Mouse (Mus musculus) CH12.LX (cell line): ENCODE results near the gene Gm49388. TPM values are rescaled to one million over a fixed set of nuclear protein-coding genes. Genes with fewer than 3 reads are reported as not detected.

Source experiments
- DNase-seq: peaks from one replicate; pipeline ENCODE4 v3.0.0-alpha.2; 2013; ENCODE audit errors: extremely low read depth
- H3K27ac ChIP-seq: 2 replicates; pipeline ENCODE4 v1.5.1; 2012; ENCODE audit warnings: low read depth, mild to moderate bottlenecking, control low read depth, moderate library complexity; ENCODE audit not compliant: insufficient read depth
- H3K27me3 ChIP-seq: replicated peaks from 2 replicates; pipeline ENCODE3; 2012; ENCODE audit warnings: inconsistent platforms
- H3K36me3 ChIP-seq, 2 experiments: replicated peaks in 1 of 2; 2 replicates each; pipeline versions ENCODE3 to v1.6.1; 2012; ENCODE audit warnings: inconsistent platforms in 1 of 2, low read length in 1 of 2, mild to moderate bottlenecking in 1 of 2, mixed read lengths in 1 of 2, moderate library complexity in 1 of 2; ENCODE audit not compliant: control insufficient read depth in 1 of 2, insufficient read depth in 1 of 2
- H3K4me1 ChIP-seq, 2 experiments: 2 replicates each; pipeline ENCODE4 v1.6.1; 2012; ENCODE audit warnings: inconsistent platforms in 1 of 2, moderate library complexity in 1 of 2; ENCODE audit not compliant: insufficient read depth in 2 of 2, control insufficient read depth in 1 of 2
- H3K4me2 ChIP-seq: 2 replicates; pipeline ENCODE4 v1.6.1; 2012; ENCODE audit warnings: low read depth, mild to moderate bottlenecking, control low read depth; ENCODE audit not compliant: poor library complexity, insufficient read depth, severe bottlenecking
- H3K4me3 ChIP-seq, 3 experiments: fragments of 150-350 bp in 1 of 3; sonication (generic) in 1 of 3; replicated peaks in 1 of 3; 2 replicates each; pipeline versions ENCODE3 to v1.5.1; 2011 to 2012; ENCODE audit warnings: low read depth in 2 of 3, low read length in 2 of 3, mild to moderate bottlenecking in 2 of 3, moderate library complexity in 2 of 3, control low read depth in 1 of 3, improper control_type of control experiment in 1 of 3, inconsistent platforms in 1 of 3, mixed read lengths in 1 of 3; ENCODE audit not compliant: poor library complexity in 1 of 3
- H3K79me2 ChIP-seq: replicated peaks from 2 replicates; pipeline ENCODE4 v1.6.1; 2012; ENCODE audit warnings: mild to moderate bottlenecking, moderate library complexity; ENCODE audit not compliant: control insufficient read depth, poor library complexity, insufficient read depth, severe bottlenecking; ENCODE audit errors: extremely low read depth
- H3K9ac ChIP-seq: 2 replicates; pipeline ENCODE4 v1.6.1; 2012; ENCODE audit warnings: low read depth, mild to moderate bottlenecking, control low read depth, moderate library complexity; ENCODE audit not compliant: insufficient read depth
- H3K9me3 ChIP-seq: replicated peaks from 2 replicates; pipeline ENCODE3; 2012; ENCODE audit warnings: low read length, inconsistent platforms, mixed read lengths
- BHLHE40 ChIP-seq: IDR thresholded peaks from 2 replicates; pipeline ENCODE4 v1.6.1; 2011; ENCODE audit warnings: mild to moderate bottlenecking, low read depth, low read length, improper control_type of control experiment
- E2F4 ChIP-seq: IDR thresholded peaks from 2 replicates; pipeline ENCODE4 v1.6.1; 2011; ENCODE audit warnings: low read depth, low read length, improper control_type of control experiment; ENCODE audit not compliant: insufficient replicate concordance
- ELF1 ChIP-seq: IDR thresholded peaks from 2 replicates; pipeline ENCODE4 v1.6.1; 2014; ENCODE audit warnings: low read depth, mild to moderate bottlenecking, inconsistent platforms, low read length, improper control_type of control experiment
- EP300 ChIP-seq: IDR thresholded peaks from 2 replicates; pipeline ENCODE4 v1.6.1; 2011; ENCODE audit warnings: low read length, improper control_type of control experiment
- GABPA ChIP-seq: IDR thresholded peaks from 2 replicates; pipeline ENCODE4 v1.6.1; 2012; ENCODE audit warnings: low read depth, low read length, improper control_type of control experiment, inconsistent platforms; ENCODE audit not compliant: insufficient replicate concordance
- HCFC1 ChIP-seq: IDR thresholded peaks from 2 replicates; pipeline ENCODE4 v1.6.1; 2012; ENCODE audit warnings: low read depth, mild to moderate bottlenecking, inconsistent platforms, low read length, improper control_type of control experiment
- IRF4 ChIP-seq: IDR thresholded peaks from 2 replicates; pipeline ENCODE4 v1.6.1; 2014; ENCODE audit warnings: low read depth, mild to moderate bottlenecking, inconsistent platforms, low read length, improper control_type of control experiment
- JUN ChIP-seq: IDR thresholded peaks from 2 replicates; pipeline ENCODE4 v1.6.1; 2011; ENCODE audit warnings: low read depth, mild to moderate bottlenecking, low read length, improper control_type of control experiment, moderate library complexity; ENCODE audit not compliant: insufficient read depth
- JUND ChIP-seq: conservative IDR thresholded peaks from 2 replicates; pipeline ENCODE4 v1.6.1; 2011; ENCODE audit warnings: low read depth, low read length, improper control_type of control experiment
- KAT2A ChIP-seq: IDR thresholded peaks from 2 replicates; pipeline ENCODE4 v1.6.1; 2012; ENCODE audit warnings: low read length, improper control_type of control experiment, inconsistent platforms; ENCODE audit not compliant: insufficient replicate concordance
- MAFK ChIP-seq: IDR thresholded peaks from 2 replicates; pipeline ENCODE4 v1.6.1; 2011; ENCODE audit warnings: low read length, improper control_type of control experiment; ENCODE audit not compliant: insufficient replicate concordance
- MAX ChIP-seq: IDR thresholded peaks from 2 replicates; pipeline ENCODE4 v1.6.1; 2011; ENCODE audit warnings: low read length, improper control_type of control experiment
- MAZ ChIP-seq: IDR thresholded peaks from 2 replicates; pipeline ENCODE4 v1.6.1; 2012; ENCODE audit warnings: low read depth, mild to moderate bottlenecking, inconsistent platforms, low read length, improper control_type of control experiment, moderate library complexity
- MEF2A ChIP-seq: IDR thresholded peaks from 2 replicates; pipeline ENCODE4 v1.6.1; 2014; ENCODE audit warnings: low read depth, mild to moderate bottlenecking, inconsistent platforms, low read length, improper control_type of control experiment, borderline replicate concordance
- MXI1 ChIP-seq: IDR thresholded peaks from 2 replicates; pipeline ENCODE4 v1.6.1; 2011; ENCODE audit warnings: mild to moderate bottlenecking, low read depth, low read length, improper control_type of control experiment
- MYC ChIP-seq: IDR thresholded peaks from 2 replicates; pipeline ENCODE4 v1.6.1; 2011; ENCODE audit warnings: low read depth, mild to moderate bottlenecking, improper control_type of control experiment, low read length
- NELFE ChIP-seq: IDR thresholded peaks from 2 replicates; pipeline ENCODE4 v1.6.1; 2011; ENCODE audit warnings: low read depth, low read length, improper control_type of control experiment
- PAX5 ChIP-seq: IDR thresholded peaks from 2 replicates; pipeline ENCODE4 v1.6.1; 2012; ENCODE audit warnings: low read length, inconsistent platforms, mixed read lengths
- POLR2A ChIP-seq: IDR thresholded peaks from 2 replicates; pipeline ENCODE4 v1.6.1; 2011; ENCODE audit warnings: low read depth, mild to moderate bottlenecking, improper control_type of control experiment, low read length
- POLR2AphosphoS2 ChIP-seq: IDR thresholded peaks from 2 replicates; pipeline ENCODE4 v1.6.1; 2011; ENCODE audit warnings: low read depth, low read length, improper control_type of control experiment
- RAD21 ChIP-seq: IDR thresholded peaks from 2 replicates; pipeline ENCODE4 v1.6.1; 2011; ENCODE audit warnings: low read depth, mild to moderate bottlenecking, low read length, improper control_type of control experiment, moderate library complexity
- RCOR1 ChIP-seq: conservative IDR thresholded peaks from 2 replicates; pipeline ENCODE4 v1.6.1; 2012; ENCODE audit warnings: low read depth, mild to moderate bottlenecking, inconsistent platforms, low read length, improper control_type of control experiment
- SIN3A ChIP-seq: IDR thresholded peaks from 2 replicates; pipeline ENCODE4 v1.6.1; 2012; ENCODE audit warnings: low read length, improper control_type of control experiment, inconsistent platforms
- TBP ChIP-seq: conservative IDR thresholded peaks from 2 replicates; pipeline ENCODE4 v1.6.1; 2011; ENCODE audit warnings: low read depth, low read length, improper control_type of control experiment
- TCF12 ChIP-seq: IDR thresholded peaks from 2 replicates; pipeline ENCODE4 v1.6.1; 2014; ENCODE audit warnings: low read depth, mild to moderate bottlenecking, inconsistent platforms, low read length, improper control_type of control experiment
- UBTF ChIP-seq: IDR thresholded peaks from 2 replicates; pipeline ENCODE4 v1.6.1; 2012; ENCODE audit warnings: low read depth, mild to moderate bottlenecking, inconsistent platforms, low read length, improper control_type of control experiment, moderate library complexity
- USF1 ChIP-seq: IDR thresholded peaks from 2 replicates; pipeline ENCODE4 v1.6.1; 2014; ENCODE audit warnings: low read depth, mild to moderate bottlenecking, inconsistent platforms, low read length, improper control_type of control experiment
- USF2 ChIP-seq: conservative IDR thresholded peaks from 2 replicates; pipeline ENCODE4 v1.6.1; 2011; ENCODE audit warnings: low read depth, low read length, improper control_type of control experiment
- ZC3H11A ChIP-seq: IDR thresholded peaks from 2 replicates; pipeline ENCODE4 v1.6.1; 2012; ENCODE audit warnings: low read depth, mild to moderate bottlenecking, inconsistent platforms, low read length, improper control_type of control experiment
- ZKSCAN1 ChIP-seq: IDR thresholded peaks from 2 replicates; pipeline ENCODE4 v1.6.1; 2012; ENCODE audit warnings: low read depth, inconsistent platforms, low read length, improper control_type of control experiment, borderline replicate concordance
- ZMIZ1 ChIP-seq: IDR thresholded peaks from 2 replicates; pipeline ENCODE4 v1.6.1; 2012; ENCODE audit warnings: low read depth, mild to moderate bottlenecking, inconsistent platforms, low read length, improper control_type of control experiment
- dilution Hi-C: fragments of 300-500 bp; cut with MboI; formaldehyde crosslinking; loops from 2 replicates; pipeline ENCODE4 v1.14.3; 2020; ENCODE audit warnings: low sequenced_read_pairs; ENCODE audit not compliant: extremely low pct_unique_long_range_greater_than_20kb, extremely low pct_ligation_motif_present
- in situ Hi-C: fragments of 300-500 bp; cut with MboI; formaldehyde crosslinking; loops from 3 replicates; pipeline ENCODE4 v1.14.3; 2019; ENCODE audit warnings: low sequenced_read_pairs, low pct_ligation_motif_present, low pct_unique_long_range_greater_than_20kb, mixed read lengths
- polyA plus RNA-seq: library from polyadenylated mRNA; unstranded; fragments of >175 nt; gene quantifications from 2 replicates; pipeline ENCODE4 v1.2.1, GENCODE M21; 2012; ENCODE audit warnings: low read depth; ENCODE audit not compliant: insufficient read length
- total RNA-seq, 2 experiments: library from RNA; depleted of rRNA; stranded (reverse); fragments of 300-350 nt in 1 of 2; fragments of >200 nt in 1 of 2; gene quantifications; 2 replicates each; pipeline ENCODE4 v1.2.3; 2012 to 2014

Gene Gm49388
- total and polyA plus RNA-seq, 3 experiments, result 0.98 to 4.3 TPM; not detected in 1

GRCm38 (mm10) chr7:127769651-127770038, 15.8 kb upstream of the Gm49388 start, which contains the start of gene Orai3:
Gene Orai3 (plus strand): TSS chr7:127769815.
- Histone ChIP-seq H3K9me3 (no peaks in the 10 kb centered on the region), H3K4me2 (peak within 1 kb of the TSS; percentile 72), H3K9ac (peak within 1 kb of the TSS; percentile 72), H3K27me3 (no peaks in the 10 kb centered on the region), H3K4me3 (peak within 1 kb of the TSS; percentile 77 to 87 (median 78)), H3K4me1 (peaks cover 5 to 60% of the 10 kb centered on the region in 2 experiments), H3K27ac (peak within 1 kb of the TSS; percentile 65), H3K36me3 (peaks cover 16 to 49% of the 10 kb centered on the region in 2 experiments), H3K79me2 (peaks cover 14% of the 10 kb centered on the region)
- dilution Hi-C loops, result no loop called here
- DNase-seq, result peak; percentile 88
- TF ChIP-seq USF1 (peak; percentile 81), GABPA (no peak), MEF2A (0 out of 2 replicates have a peak, but pooled peaks have one; percentile 47), RAD21 (no peak), TBP (peak; percentile 79), ZKSCAN1 (no peak), TCF12 (peak; percentile 92), PAX5 (no peak), MYC (peak; percentile 65; the same call in 1 of the 2 replicates), JUND (no peak), ZC3H11A (no peak), BHLHE40 (peak; percentile 17; the same call in 1 of the 2 replicates), IRF4 (peak; percentile 83), JUN (no peak), POLR2A (peak; percentile 97), UBTF (peak; percentile 37; the same call in 1 of the 2 replicates), KAT2A (no peak), ZMIZ1 (peak; percentile 90), MAZ (0 out of 2 replicates have a peak, but pooled peaks have one; percentile 43), ELF1 (peak; percentile 91), HCFC1 (peak; percentile 19; the same call in 1 of the 2 replicates), EP300 (peak; percentile 44; the same call in 1 of the 2 replicates), MXI1 (peak; percentile 85), E2F4 (no peak), MAX (peak; percentile 81), MAFK (no peak), NELFE (peak; percentile 97), USF2 (peak; percentile 41; the same call in 1 of the 2 replicates), SIN3A (peak; percentile 72), POLR2AphosphoS2 (peak; percentile 95), RCOR1 (no peak; the same call in 1 of the 2 replicates)
- in situ Hi-C loops, result loop anchor here (5.0 to 25.0 kb wide), 2 partner anchors 407 to 1052 kb away; no protein-coding TSS in a partner anchor
